Mouse (Mus musculus) cerebellum, adult 2 months (tissue): ENCODE results near the gene Gm49661.

Experiments used
- CTCF ChIP-seq: fragments of 200-500 bp; IDR thresholded peaks from 2 replicates; pipeline ENCODE4 v1.5.1; 2011; ENCODE audit warnings: low read depth, mild to moderate bottlenecking, control low read depth, low read length, moderate library complexity, borderline replicate concordance; ENCODE audit not compliant: insufficient read depth
- POLR2A ChIP-seq: fragments of 200-500 bp; IDR thresholded peaks from 2 replicates; pipeline ENCODE4 v1.6.1; 2011; ENCODE audit warnings: low read length, control low read depth, borderline replicate concordance; ENCODE audit not compliant: insufficient read depth

GRCm38 (mm10) chr8:84977435-84978247 is 8.4 kb upstream of the Gm49661 start:
- TF ChIP-seq CTCF (no peak), POLR2A (no peak)
